Mouse (Mus musculus): ENCODE results near the gene Pfdn4. TPM values are rescaled to one million over a fixed set of nuclear protein-coding genes. Genes with fewer than 3 reads are reported as not detected.

Gene Pfdn4
- polyA plus RNA-seq, 1 experiment from 2014 or later, result 128 TPM

DNA sequence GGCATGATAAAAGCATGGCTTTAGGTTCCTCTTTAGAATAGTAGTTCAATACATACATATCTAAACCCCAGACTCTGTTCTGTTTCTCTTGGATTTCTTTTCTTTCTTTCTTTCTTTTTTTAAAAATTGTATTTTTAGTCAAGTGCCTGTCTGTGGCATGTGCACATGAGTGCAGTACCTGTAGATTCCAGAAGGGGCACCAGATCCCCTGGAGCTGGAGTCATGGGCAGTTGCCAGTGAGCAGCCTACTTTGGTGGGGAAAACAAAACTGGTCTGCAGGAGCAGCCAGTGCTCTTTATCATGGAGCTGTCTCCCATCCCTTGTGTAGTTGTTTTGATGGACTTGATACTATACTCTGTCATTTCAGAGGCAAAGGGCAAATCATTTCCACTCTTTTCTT, 28.2 kb upstream of the Pfdn4 start:
- no peak overlapping the region for H3K4me3 ChIP-seq (ENCODE audit: low read depth, low read length)
- H3K27ac ChIP-seq (ENCODE audit: low read depth, low read length), result no peak overlapping the region
- no peaks in the 10 kb centered on the region for H3K36me3 ChIP-seq (ENCODE audit: control insufficient read depth, insufficient read depth, low read length)
- no peak overlapping the region for H3K9ac ChIP-seq (ENCODE audit: low read length)
- no peaks in the 10 kb centered on the region for H3K27me3 ChIP-seq (ENCODE audit: control insufficient read depth, insufficient read depth, low read length)
- DNase-seq (ENCODE audit: low spot score), result no peak
- H3K9me3 ChIP-seq (ENCODE audit: control insufficient read depth, low read length), result no peaks in the 10 kb centered on the region
- no peak for ATAC-seq (ENCODE audit: insufficient read depth, low FRiP score, low TSS enrichment)
- H3K4me1 ChIP-seq (ENCODE audit: control insufficient read depth, insufficient read depth, low read length), result no peaks in the 10 kb centered on the region
- H3K4me2 ChIP-seq (ENCODE audit: low read depth), result no peak overlapping the region

DNA sequence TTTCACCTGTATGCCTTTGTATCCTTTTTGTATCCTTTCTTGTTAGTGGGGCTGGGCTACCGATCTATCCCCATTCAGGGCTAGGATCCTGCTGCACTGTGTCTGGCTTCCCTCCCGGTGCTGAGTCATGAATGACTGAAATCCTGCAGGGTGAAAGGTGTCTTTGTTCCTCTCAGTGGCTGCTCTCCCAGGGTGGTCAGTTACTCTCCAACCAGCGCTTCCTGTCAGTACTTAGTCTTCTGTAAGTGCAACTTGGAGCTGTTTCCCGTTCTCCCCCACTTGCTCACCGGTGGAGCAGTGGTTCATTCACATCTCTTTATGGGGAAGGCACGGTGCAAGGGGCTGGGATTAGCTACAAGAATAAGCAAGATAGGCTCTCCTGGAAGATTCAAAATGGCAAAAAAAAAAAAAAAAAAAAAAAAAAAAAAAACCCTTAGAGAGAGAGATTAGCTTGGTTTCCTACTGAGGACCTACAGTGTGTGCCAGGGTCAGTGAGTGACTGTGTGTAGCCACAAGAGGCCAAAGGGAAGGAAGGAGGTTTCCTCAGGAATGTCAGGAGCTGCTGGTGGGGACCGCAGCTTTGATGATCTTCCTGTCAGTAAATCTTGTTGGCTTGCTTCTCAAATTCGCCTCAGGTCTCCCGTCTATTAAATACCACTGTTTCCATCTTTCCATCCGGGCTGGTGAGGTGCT, 26.5 kb upstream of the Pfdn4 start:
- H3K36me3 ChIP-seq (ENCODE audit: control insufficient read depth, insufficient read depth, low read length), result no peaks in the 10 kb centered on the region
- no peak overlapping the region for H3K9ac ChIP-seq (ENCODE audit: low read length)
- WGBS, result 12% methylated on average over 10 of the region's 10 CpGs
- no peak; the same call in 1 of the 2 replicates for ATAC-seq (ENCODE audit: insufficient read depth, low FRiP score, low TSS enrichment)
- H3K27ac ChIP-seq (ENCODE audit: low read depth, low read length), result no peak overlapping the region
- no peaks in the 10 kb centered on the region for H3K27me3 ChIP-seq (ENCODE audit: control insufficient read depth, insufficient read depth, low read length)
- no peaks in the 10 kb centered on the region for H3K4me1 ChIP-seq (ENCODE audit: control insufficient read depth, insufficient read depth, low read length)
- no peak overlapping the region for H3K4me3 ChIP-seq (ENCODE audit: low read depth, low read length)
- peak; percentile 51 for DNase-seq (ENCODE audit: low spot score)
- H3K4me2 ChIP-seq (ENCODE audit: low read depth), result no peak overlapping the region
- H3K9me3 ChIP-seq (ENCODE audit: control insufficient read depth, low read length), result no peaks in the 10 kb centered on the region

DNA sequence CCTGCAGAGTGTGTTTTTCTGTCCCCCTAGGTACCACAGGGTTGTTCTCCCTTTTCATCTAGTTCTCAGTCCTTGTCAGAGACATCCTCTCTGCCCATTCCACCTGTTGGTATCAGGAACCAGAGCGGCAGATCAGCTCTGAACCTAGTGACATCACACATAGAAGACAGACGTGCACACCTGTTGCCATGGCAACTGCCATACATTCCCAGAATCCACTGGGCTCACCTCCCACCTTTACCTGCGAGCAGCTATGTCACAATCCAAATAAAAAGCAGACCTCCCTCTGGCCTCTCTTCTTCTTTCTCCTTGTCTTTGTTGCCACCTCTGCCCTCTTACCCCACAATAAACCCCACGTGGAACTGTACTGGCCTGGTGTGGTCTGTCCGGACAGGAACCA, 25.6 kb upstream of the Pfdn4 start:
- Histone ChIP-seq H3K4me2 (ENCODE audit: low read depth) (no peak overlapping the region), H3K4me1 (ENCODE audit: control insufficient read depth, insufficient read depth, low read length) (no peaks in the 10 kb centered on the region), H3K9ac (ENCODE audit: low read length) (no peak overlapping the region), H3K27ac (ENCODE audit: low read depth, low read length) (no peak overlapping the region), H3K36me3 (ENCODE audit: control insufficient read depth, insufficient read depth, low read length) (no peaks in the 10 kb centered on the region), H3K9me3 (ENCODE audit: control insufficient read depth, low read length) (no peaks in the 10 kb centered on the region), H3K4me3 (ENCODE audit: low read depth, low read length) (no peak overlapping the region), H3K27me3 (ENCODE audit: control insufficient read depth, insufficient read depth, low read length) (no peaks in the 10 kb centered on the region)
- ATAC-seq (ENCODE audit: insufficient read depth, low FRiP score, low TSS enrichment) (no peak), DNase-seq (ENCODE audit: low spot score) (no peak)
- WGBS, result 90% methylated on average over 5 of the region's 5 CpGs

DNA sequence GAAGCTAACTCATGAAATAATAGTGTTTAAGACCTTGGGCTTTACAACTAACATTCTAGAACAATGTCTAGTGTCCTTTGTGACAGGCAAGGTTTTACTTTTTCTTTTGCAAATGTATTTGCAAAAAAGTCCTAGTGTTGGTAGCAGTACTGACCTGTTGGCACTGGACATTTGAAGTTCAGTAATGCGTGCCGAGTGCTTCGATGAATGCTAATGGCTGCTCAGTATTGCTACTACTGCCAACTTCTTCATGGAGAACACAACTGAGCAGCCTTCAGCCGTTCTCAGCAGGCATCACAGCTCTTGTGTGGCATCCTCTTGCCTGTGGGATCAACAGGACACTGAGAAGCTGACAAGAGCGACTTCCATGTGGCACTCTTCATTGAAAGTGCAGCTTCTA, 22.1 kb upstream of the Pfdn4 start:
- H3K27me3 ChIP-seq (ENCODE audit: control insufficient read depth, insufficient read depth, low read length), result no peaks in the 10 kb centered on the region
- no peak overlapping the region for H3K4me3 ChIP-seq (ENCODE audit: low read depth, low read length)
- no peaks in the 10 kb centered on the region for H3K4me1 ChIP-seq (ENCODE audit: control insufficient read depth, insufficient read depth, low read length)
- WGBS, result 97% methylated on average over 5 of the region's 5 CpGs
- no peak for DNase-seq (ENCODE audit: low spot score)
- H3K4me2 ChIP-seq (ENCODE audit: low read depth), result no peak overlapping the region
- H3K9me3 ChIP-seq (ENCODE audit: control insufficient read depth, low read length), result no peaks in the 10 kb centered on the region
- no peak overlapping the region for H3K9ac ChIP-seq (ENCODE audit: low read length)
- H3K27ac ChIP-seq (ENCODE audit: low read depth, low read length), result no peak overlapping the region
- no peak for ATAC-seq (ENCODE audit: insufficient read depth, low FRiP score, low TSS enrichment)
- no peaks in the 10 kb centered on the region for H3K36me3 ChIP-seq (ENCODE audit: control insufficient read depth, insufficient read depth, low read length)

DNA sequence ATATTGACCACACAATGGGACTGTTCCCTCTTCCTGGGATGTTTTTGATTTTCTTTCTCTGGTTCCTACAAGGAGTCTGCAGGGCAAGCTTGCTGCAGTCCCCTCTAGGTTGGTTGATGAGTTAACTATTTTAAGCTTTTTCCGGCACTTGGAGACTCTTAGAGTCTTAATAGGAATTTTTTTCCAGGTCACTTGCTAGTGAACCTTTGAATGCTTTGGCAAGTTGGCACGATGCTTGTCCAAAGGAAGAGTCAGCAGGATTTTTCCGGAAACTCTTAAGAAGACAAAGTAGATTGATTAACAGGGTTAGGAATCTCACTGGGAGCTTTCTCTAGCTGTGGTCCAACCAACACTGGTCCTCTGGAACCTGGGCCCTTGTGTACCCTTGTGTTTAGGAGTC, 21.1 kb upstream of the Pfdn4 start:
- Histone ChIP-seq H3K9ac (ENCODE audit: low read length) (no peak overlapping the region), H3K9me3 (ENCODE audit: control insufficient read depth, low read length) (no peaks in the 10 kb centered on the region), H3K36me3 (ENCODE audit: control insufficient read depth, insufficient read depth, low read length) (no peaks in the 10 kb centered on the region), H3K4me3 (ENCODE audit: low read depth, low read length) (no peak overlapping the region), H3K27ac (ENCODE audit: low read depth, low read length) (no peak overlapping the region), H3K4me2 (ENCODE audit: low read depth) (no peak overlapping the region), H3K27me3 (ENCODE audit: control insufficient read depth, insufficient read depth, low read length) (no peaks in the 10 kb centered on the region), H3K4me1 (ENCODE audit: control insufficient read depth, insufficient read depth, low read length) (no peaks in the 10 kb centered on the region)
- ATAC-seq (ENCODE audit: insufficient read depth, low FRiP score, low TSS enrichment) (no peak), DNase-seq (ENCODE audit: low spot score) (no peak)
- 63% methylated on average over 3 of the region's 3 CpGs for WGBS

DNA sequence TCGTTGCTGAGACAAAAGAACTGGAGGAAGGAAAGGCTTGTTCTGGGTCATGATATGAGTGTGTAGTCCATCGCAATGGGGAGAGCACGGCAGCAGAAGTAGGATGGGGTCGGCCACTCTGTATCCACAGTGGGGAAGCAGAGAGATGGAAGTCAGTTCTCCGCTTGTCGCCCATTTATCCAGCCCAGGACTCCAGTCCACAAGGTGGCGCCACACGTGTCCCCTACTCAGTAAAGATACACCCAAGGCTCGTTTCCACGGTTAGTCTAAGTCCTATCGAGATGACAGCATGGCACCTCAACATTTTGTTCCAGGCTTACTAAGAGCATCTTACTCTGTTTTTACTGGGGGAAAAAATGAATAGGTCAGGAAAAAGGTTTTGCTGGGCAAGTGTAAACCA, 20.0 kb upstream of the Pfdn4 start:
- no peak overlapping the region for H3K4me3 ChIP-seq (ENCODE audit: low read depth, low read length)
- H3K27ac ChIP-seq (ENCODE audit: low read depth, low read length), result no peak overlapping the region
- no peaks in the 10 kb centered on the region for H3K27me3 ChIP-seq (ENCODE audit: control insufficient read depth, insufficient read depth, low read length)
- DNase-seq (ENCODE audit: low spot score) (no peak), ATAC-seq (ENCODE audit: insufficient read depth, low FRiP score, low TSS enrichment) (no peak)
- H3K4me1 ChIP-seq (ENCODE audit: control insufficient read depth, insufficient read depth, low read length), result no peaks in the 10 kb centered on the region
- no peak overlapping the region for H3K4me2 ChIP-seq (ENCODE audit: low read depth)
- H3K36me3 ChIP-seq (ENCODE audit: control insufficient read depth, insufficient read depth, low read length), result no peaks in the 10 kb centered on the region
- WGBS, result 89% methylated on average over 11 of the region's 11 CpGs
- no peak overlapping the region for H3K9ac ChIP-seq (ENCODE audit: low read length)
- no peaks in the 10 kb centered on the region for H3K9me3 ChIP-seq (ENCODE audit: control insufficient read depth, low read length)

DNA sequence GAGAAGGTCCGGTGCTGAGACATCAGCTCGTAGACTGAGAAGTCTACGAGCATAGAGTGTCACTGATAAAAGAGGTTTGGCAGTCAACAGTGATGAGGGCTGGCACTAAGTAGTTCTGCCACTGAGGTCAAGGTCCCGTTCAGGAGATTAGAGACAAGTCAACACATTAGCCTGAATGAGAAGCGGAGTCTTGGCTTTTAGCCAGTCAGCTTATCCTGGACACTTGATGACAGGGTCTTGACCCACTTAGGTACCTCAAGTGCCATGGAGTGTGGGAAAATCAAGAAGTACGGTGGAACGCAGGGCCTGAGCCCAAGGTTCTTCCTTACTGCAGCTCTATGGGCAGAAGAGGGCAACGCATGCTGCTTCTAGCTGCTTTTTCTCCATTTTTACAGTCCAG, 19.6 kb upstream of the Pfdn4 start:
- Histone ChIP-seq H3K4me1 (ENCODE audit: control insufficient read depth, insufficient read depth, low read length) (no peaks in the 10 kb centered on the region), H3K9me3 (ENCODE audit: control insufficient read depth, low read length) (no peaks in the 10 kb centered on the region), H3K36me3 (ENCODE audit: control insufficient read depth, insufficient read depth, low read length) (no peaks in the 10 kb centered on the region), H3K4me2 (ENCODE audit: low read depth) (no peak overlapping the region), H3K9ac (ENCODE audit: low read length) (no peak overlapping the region), H3K27ac (ENCODE audit: low read depth, low read length) (no peak overlapping the region), H3K4me3 (ENCODE audit: low read depth, low read length) (no peak overlapping the region), H3K27me3 (ENCODE audit: control insufficient read depth, insufficient read depth, low read length) (no peaks in the 10 kb centered on the region)
- DNase-seq (ENCODE audit: low spot score) (no peak), ATAC-seq (ENCODE audit: insufficient read depth, low FRiP score, low TSS enrichment) (no peak)
- WGBS, result 92% methylated on average over 8 of the region's 8 CpGs

DNA sequence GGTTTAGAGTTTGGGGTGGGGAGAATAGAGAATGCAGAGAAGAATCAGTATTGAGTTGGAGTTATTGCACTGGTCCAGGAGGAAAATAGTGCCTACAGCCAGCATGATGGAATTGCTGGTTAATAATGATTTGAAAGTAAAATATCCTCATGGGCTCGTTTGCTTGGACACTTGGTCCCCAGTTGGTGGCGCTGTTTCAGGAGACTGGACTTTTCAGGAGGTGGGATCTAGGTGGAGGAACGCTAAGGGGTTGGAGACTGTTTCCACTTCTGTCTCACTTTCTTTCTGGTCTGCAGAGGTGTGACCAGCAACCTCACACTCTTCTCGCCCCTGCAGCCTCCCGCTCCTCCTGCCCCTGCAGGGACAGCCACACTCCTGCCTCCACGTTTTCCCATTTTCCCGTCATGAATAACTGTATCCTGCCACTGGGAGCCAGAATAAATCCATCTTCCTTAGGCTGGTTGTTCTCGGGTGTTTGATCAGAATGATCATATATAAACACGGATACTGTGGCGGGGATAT, 14.1 kb upstream of the Pfdn4 start:
- Histone ChIP-seq H3K27ac (ENCODE audit: low read depth, low read length) (no peak overlapping the region), H3K36me3 (ENCODE audit: control insufficient read depth, insufficient read depth, low read length) (no peaks in the 10 kb centered on the region), H3K4me2 (ENCODE audit: low read depth) (no peak overlapping the region), H3K27me3 (ENCODE audit: control insufficient read depth, insufficient read depth, low read length) (no peaks in the 10 kb centered on the region), H3K4me1 (ENCODE audit: control insufficient read depth, insufficient read depth, low read length) (no peaks in the 10 kb centered on the region), H3K4me3 (ENCODE audit: low read depth, low read length) (no peak overlapping the region), H3K9me3 (ENCODE audit: control insufficient read depth, low read length) (no peaks in the 10 kb centered on the region), H3K9ac (ENCODE audit: low read length) (no peak overlapping the region)
- 72% methylated on average over 10 of the region's 10 CpGs for WGBS
- ATAC-seq (ENCODE audit: insufficient read depth, low FRiP score, low TSS enrichment), result no peak
- DNase-seq (ENCODE audit: low spot score), result no peak

DNA sequence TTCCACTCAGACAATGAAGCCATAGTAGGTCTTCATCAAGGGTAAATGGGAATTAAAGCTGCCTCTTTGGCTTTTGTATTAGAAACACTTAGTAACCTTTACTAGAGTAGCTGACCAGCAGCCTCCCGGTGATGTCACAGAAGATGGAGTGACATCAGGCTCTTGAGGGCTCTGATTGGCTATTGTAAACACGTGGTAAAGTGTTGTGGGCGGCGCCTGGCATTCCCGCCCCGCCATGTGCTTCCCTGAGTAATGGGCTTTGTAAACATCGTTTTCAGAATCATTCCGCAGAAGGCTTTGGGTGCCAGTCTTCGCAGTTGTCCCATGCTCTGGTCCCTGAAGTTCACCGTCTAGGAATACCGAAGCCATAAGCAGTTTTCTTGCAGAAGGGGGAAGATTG, 12.3 kb upstream of the Pfdn4 start:
- Histone ChIP-seq H3K27me3 (ENCODE audit: control insufficient read depth, insufficient read depth, low read length) (no peaks in the 10 kb centered on the region), H3K4me1 (ENCODE audit: control insufficient read depth, insufficient read depth, low read length) (no peaks in the 10 kb centered on the region), H3K9ac (ENCODE audit: low read length) (no peak overlapping the region), H3K27ac (ENCODE audit: low read depth, low read length) (no peak overlapping the region), H3K36me3 (ENCODE audit: control insufficient read depth, insufficient read depth, low read length) (no peaks in the 10 kb centered on the region), H3K4me2 (ENCODE audit: low read depth) (no peak overlapping the region), H3K4me3 (ENCODE audit: low read depth, low read length) (no peak overlapping the region), H3K9me3 (ENCODE audit: control insufficient read depth, low read length) (no peaks in the 10 kb centered on the region)
- WGBS, result 74% methylated on average over 11 of the region's 11 CpGs
- no peak for ATAC-seq (ENCODE audit: insufficient read depth, low FRiP score, low TSS enrichment)
- no peak for DNase-seq (ENCODE audit: low spot score)

Data from neural tube, embryonic 11.5 days (tissue).